Mouse (Mus musculus) midbrain, embryonic 16.5 days (tissue): ENCODE measurements at regions not wholly inside any gene's neighbourhood (a gene's known extent, or its start where the extent isn't known, plus 50 kb on each side); places are given as distances from the start of the nearest gene placed in this dataset.

Experiments used
- ATAC-seq: fragments of 200-750 bp; cut with Nextera tagmentation; 2 replicates; pipeline ENCODE4 v1.8.0; 2017; ENCODE audit warnings: moderate TSS enrichment
- H3K27ac ChIP-seq: fragments of 300-500 bp; sonication (generic); 2 replicates; pipeline ENCODE4 v1.5.1; 2014; ENCODE audit warnings: mild to moderate bottlenecking, low read length, mixed read lengths
- H3K27me3 ChIP-seq: fragments of 300-500 bp; sonication (generic); 2 replicates; pipeline ENCODE4 v1.6.1; 2014; ENCODE audit warnings: low read depth, low read length, mixed read lengths; ENCODE audit not compliant: control insufficient read depth, insufficient read depth
- H3K36me3 ChIP-seq: fragments of 300-500 bp; sonication (generic); 2 replicates; pipeline ENCODE4 v1.6.1; 2014; ENCODE audit warnings: mild to moderate bottlenecking, low read length, moderate library complexity, mixed read lengths; ENCODE audit not compliant: control insufficient read depth, insufficient read depth
- H3K4me1 ChIP-seq: fragments of 300-500 bp; sonication (generic); 2 replicates; pipeline ENCODE4 v1.6.1; 2014; ENCODE audit warnings: mild to moderate bottlenecking, low read length, mixed read lengths; ENCODE audit not compliant: control insufficient read depth, insufficient read depth
- H3K4me2 ChIP-seq: fragments of 300-500 bp; sonication (generic); 2 replicates; pipeline ENCODE4 v1.6.1; 2014; ENCODE audit warnings: mild to moderate bottlenecking, low read length, mixed read lengths
- H3K4me3 ChIP-seq: fragments of 300-500 bp; sonication (generic); 2 replicates; pipeline ENCODE4 v1.5.1; 2014; ENCODE audit warnings: low read depth, mild to moderate bottlenecking, low read length, moderate library complexity, mixed read lengths
- H3K9ac ChIP-seq: fragments of 300-500 bp; sonication (generic); 2 replicates; pipeline ENCODE4 v1.6.1; 2014; ENCODE audit warnings: low read depth, low read length, mixed read lengths
- H3K9me3 ChIP-seq: fragments of 300-500 bp; sonication (generic); replicated peaks from 2 replicates; pipeline ENCODE4 v1.6.1; 2014; ENCODE audit warnings: mild to moderate bottlenecking, low read length, mixed read lengths; ENCODE audit not compliant: control insufficient read depth, poor library complexity, severe bottlenecking
- WGBS: fragments of 180-500 bp; shearing (Covaris S2); extraction: QIAGEN DNeasy Blood & Tissue Kit; methylation state at CpG from one replicate; pipeline ENCODE4 v1.1.7; 2014; 5-methylcytosine and 5-hydroxymethylcytosine counted together

GRCm38 (mm10) chrX:11802074-11802899 is 357.9 kb downstream of the Bcor start:
- Histone ChIP-seq H3K4me2 (no peak overlapping the region), H3K9me3 (no peaks in the 10 kb centered on the region), H3K27me3 (peaks cover 3% of the 10 kb centered on the region; the same call in 1 of the 2 replicates), H3K27ac (no peak overlapping the region), H3K4me1 (no peaks in the 10 kb centered on the region; the same call in none of the 2 replicates), H3K4me3 (no peak overlapping the region), H3K36me3 (no peaks in the 10 kb centered on the region), H3K9ac (no peak overlapping the region)
- ATAC-seq, result no peak
- WGBS, result 55% methylated on average over 8 of the region's 8 CpGs

- 14% methylated on average over 9 of the region's 9 CpGs for WGBS
- H3K36me3 ChIP-seq, result no peaks in the 10 kb centered on the region
- no peak for ATAC-seq
- H3K9ac ChIP-seq, result no peak overlapping the region
- no peak overlapping the region for H3K4me3 ChIP-seq
- no peak overlapping the region for H3K27ac ChIP-seq
- H3K9me3 ChIP-seq, result no peaks in the 10 kb centered on the region
- H3K4me2 ChIP-seq, result no peak overlapping the region
- H3K27me3 ChIP-seq, result peaks cover 3% of the 10 kb centered on the region; the same call in 1 of the 2 replicates
- peaks cover 3% of the 10 kb centered on the region for H3K4me1 ChIP-seq
Observed at GRCm38 (mm10) chrX:11803239-11803638, 356.9 kb downstream of the Bcor start.

GRCm38 (mm10) chrX:11806896-11807252 is 353.3 kb downstream of the Bcor start:
- peak overlapping the region; percentile 74 for H3K27ac ChIP-seq
- H3K9me3 ChIP-seq, result no peaks in the 10 kb centered on the region
- H3K36me3 ChIP-seq, result no peaks in the 10 kb centered on the region
- H3K4me2 ChIP-seq, result peak overlapping the region; percentile 67
- H3K4me1 ChIP-seq, result 0 out of 2 replicates have a peak, but pooled peaks cover 3% of the 10 kb centered on the region
- peaks cover 3% of the 10 kb centered on the region; the same call in 1 of the 2 replicates for H3K27me3 ChIP-seq
- peak overlapping the region; percentile 41 for H3K4me3 ChIP-seq
- 6% methylated on average over 21 of the region's 22 CpGs for WGBS
- ATAC-seq, result no peak; the same call in 1 of the 2 replicates
- peak overlapping the region; percentile 65 for H3K9ac ChIP-seq

DNA sequence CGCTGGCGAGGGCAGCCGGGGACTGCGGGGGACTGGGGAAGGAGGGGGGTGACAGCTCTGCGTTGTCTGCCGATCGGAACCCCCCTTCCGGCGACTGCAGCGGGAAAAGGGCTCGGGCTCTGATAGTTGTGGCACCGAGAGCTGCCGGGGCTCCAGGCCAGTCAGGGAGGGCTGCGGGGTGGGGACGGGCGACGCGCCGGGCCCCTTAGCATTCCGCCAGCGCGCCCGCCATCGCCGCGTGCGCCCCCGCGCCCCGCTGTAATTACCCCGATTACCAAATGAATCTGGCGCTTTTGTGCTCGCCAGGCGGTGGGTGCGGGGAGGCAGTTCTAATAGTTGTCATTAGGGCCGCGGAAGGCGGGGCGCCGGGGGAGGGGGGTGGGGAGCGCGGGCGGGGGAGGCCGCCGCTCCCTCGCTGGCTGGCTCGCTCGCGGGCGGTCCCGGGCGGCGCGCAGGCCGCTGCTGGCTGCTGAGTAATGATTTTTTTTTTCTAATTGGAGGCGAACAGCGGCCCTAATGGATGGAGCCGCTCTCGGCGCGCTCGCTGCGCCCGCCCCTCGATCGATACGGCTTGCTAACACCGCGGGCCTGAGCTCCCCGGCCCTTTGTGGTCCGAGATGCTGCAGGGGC is 352.8 kb downstream of the Bcor start:
- H3K27ac ChIP-seq, result peak overlapping the region; percentile 74
- H3K9me3 ChIP-seq, result no peaks in the 10 kb centered on the region
- WGBS, result 9% methylated on average over 40 of the region's 71 CpGs
- peak overlapping the region; percentile 65 for H3K9ac ChIP-seq
- peak; percentile 72 for ATAC-seq
- peaks cover 3% of the 10 kb centered on the region; the same call in 1 of the 2 replicates for H3K27me3 ChIP-seq
- H3K4me1 ChIP-seq, result 0 out of 2 replicates have a peak, but pooled peaks cover 3% of the 10 kb centered on the region
- H3K36me3 ChIP-seq, result no peaks in the 10 kb centered on the region
- H3K4me3 ChIP-seq, result peak overlapping the region; percentile 41
- peak overlapping the region; percentile 67 for H3K4me2 ChIP-seq

- ATAC-seq, result peak; percentile 23
- peak overlapping the region; percentile 74 for H3K27ac ChIP-seq
- peaks cover 3% of the 10 kb centered on the region; the same call in 1 of the 2 replicates for H3K27me3 ChIP-seq
- 15% methylated on average over 9 of the region's 9 CpGs for WGBS
- peak overlapping the region; percentile 65 for H3K9ac ChIP-seq
- H3K9me3 ChIP-seq, result no peaks in the 10 kb centered on the region
- H3K36me3 ChIP-seq, result no peaks in the 10 kb centered on the region
- H3K4me1 ChIP-seq, result 0 out of 2 replicates have a peak, but pooled peaks cover 3% of the 10 kb centered on the region
- peak overlapping the region; percentile 41 for H3K4me3 ChIP-seq
- H3K4me2 ChIP-seq, result peak overlapping the region; percentile 67
Observed at GRCm38 (mm10) chrX:11807883-11808262, 352.3 kb downstream of the Bcor start.

DNA sequence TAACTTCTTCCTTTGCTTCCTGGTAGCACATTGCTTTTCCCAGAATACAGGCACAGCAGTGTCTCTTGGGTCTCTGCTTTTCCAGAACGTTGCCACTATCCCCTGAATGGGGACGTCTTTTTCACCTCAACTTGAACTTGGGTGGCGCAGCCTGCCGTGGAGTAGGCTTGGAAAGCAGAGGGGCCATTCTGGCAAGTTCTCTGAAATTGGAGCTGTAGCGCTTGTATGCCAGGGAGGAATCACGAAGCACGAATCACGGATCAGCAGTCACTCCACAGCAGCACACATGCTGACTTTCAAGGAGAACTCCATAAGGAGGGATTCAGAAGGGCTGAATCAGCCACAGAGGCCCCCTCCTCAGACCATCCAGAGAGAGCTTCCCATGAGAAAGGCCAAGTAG is 351.2 kb downstream of the Bcor start:
- Histone ChIP-seq H3K36me3 (no peaks in the 10 kb centered on the region), H3K4me3 (no peak overlapping the region), H3K9me3 (no peaks in the 10 kb centered on the region), H3K4me2 (no peak overlapping the region), H3K27me3 (peaks cover 3% of the 10 kb centered on the region; the same call in 1 of the 2 replicates), H3K27ac (no peak overlapping the region), H3K4me1 (0 out of 2 replicates have a peak, but pooled peaks cover 3% of the 10 kb centered on the region), H3K9ac (no peak overlapping the region)
- no peak for ATAC-seq
- 58% methylated on average over 8 of the region's 8 CpGs for WGBS

DNA sequence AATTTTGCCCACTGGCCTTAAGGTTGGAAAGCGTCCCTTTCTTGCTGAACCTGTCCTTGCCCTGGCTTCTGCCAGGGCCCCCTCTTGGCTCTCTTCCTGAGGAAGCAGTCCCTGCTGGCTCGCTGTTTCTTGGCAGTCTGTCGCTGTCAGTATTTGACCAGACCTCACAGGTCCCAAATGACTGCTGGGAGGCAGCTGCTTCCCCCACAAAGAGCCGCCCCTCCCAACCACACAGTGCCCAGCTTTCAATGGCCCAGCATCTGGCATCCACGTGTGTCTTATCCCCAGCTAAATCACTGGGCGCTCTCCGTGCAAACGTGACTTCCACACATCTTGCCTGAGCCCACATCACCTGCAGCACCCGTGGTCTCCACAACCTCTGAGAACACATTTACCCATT is 345.3 kb downstream of the Bcor start:
- 35% methylated on average over 9 of the region's 9 CpGs for WGBS
- Histone ChIP-seq H3K4me3 (no peak overlapping the region), H3K27ac (no peak overlapping the region), H3K9me3 (no peaks in the 10 kb centered on the region), H3K36me3 (no peaks in the 10 kb centered on the region), H3K9ac (no peak overlapping the region), H3K4me2 (no peak overlapping the region), H3K27me3 (no peaks in the 10 kb centered on the region), H3K4me1 (no peaks in the 10 kb centered on the region)
- ATAC-seq, result no peak

DNA sequence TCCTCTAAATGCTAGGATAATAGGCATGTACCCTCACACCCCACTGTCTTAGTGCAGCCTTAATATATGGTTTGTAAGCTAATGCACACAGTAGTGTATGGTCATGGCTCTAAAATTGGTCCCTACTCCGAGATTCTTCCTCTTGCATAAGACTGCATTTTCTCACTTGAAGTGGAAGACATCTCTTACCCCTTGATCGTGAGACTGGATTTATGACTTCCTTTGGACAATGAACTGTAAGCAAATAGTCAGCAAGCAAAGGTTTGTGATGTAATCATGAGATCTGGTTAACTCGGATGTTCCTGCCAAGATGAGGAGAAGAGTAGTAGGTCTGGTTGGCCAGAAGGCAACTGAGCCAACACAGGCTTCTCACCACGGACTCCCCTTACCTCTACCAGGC is 344.3 kb downstream of the Bcor start:
- Histone ChIP-seq H3K27ac (no peak overlapping the region), H3K4me1 (no peaks in the 10 kb centered on the region), H3K4me2 (no peak overlapping the region), H3K4me3 (no peak overlapping the region), H3K36me3 (no peaks in the 10 kb centered on the region), H3K9ac (no peak overlapping the region), H3K27me3 (no peaks in the 10 kb centered on the region), H3K9me3 (no peaks in the 10 kb centered on the region)
- 86% methylated on average over 4 of the region's 4 CpGs for WGBS
- ATAC-seq, result no peak

DNA sequence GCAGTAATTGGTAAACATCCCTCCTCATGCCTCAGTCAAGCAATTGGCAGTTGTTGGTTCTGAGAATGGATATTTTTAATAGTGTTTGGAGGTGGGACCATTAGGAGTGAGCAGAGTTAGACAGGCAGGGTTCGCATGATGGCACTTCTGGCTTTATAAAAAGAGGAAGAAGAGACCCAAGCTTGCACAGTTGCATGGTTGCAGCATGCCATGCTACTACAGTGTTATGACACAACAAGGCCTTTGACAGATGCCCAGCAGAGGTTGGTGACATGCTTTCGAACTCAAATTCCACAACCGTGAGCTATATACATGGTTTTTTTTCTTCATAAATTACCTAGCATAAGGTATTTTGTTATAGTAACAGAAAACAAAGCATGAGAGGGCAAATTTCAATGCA is 341.5 kb downstream of the Bcor start:
- Histone ChIP-seq H3K9me3 (no peaks in the 10 kb centered on the region), H3K27ac (no peak overlapping the region), H3K36me3 (no peaks in the 10 kb centered on the region), H3K4me3 (no peak overlapping the region), H3K4me1 (no peaks in the 10 kb centered on the region; the same call in 1 of the 2 replicates), H3K4me2 (no peak overlapping the region), H3K27me3 (no peaks in the 10 kb centered on the region), H3K9ac (no peak overlapping the region)
- WGBS, result 95% methylated on average over 3 of the region's 3 CpGs
- ATAC-seq, result no peak
